Mouse (Mus musculus): ENCODE measurements around the gene Cstb.

Gene Cstb

DNA sequence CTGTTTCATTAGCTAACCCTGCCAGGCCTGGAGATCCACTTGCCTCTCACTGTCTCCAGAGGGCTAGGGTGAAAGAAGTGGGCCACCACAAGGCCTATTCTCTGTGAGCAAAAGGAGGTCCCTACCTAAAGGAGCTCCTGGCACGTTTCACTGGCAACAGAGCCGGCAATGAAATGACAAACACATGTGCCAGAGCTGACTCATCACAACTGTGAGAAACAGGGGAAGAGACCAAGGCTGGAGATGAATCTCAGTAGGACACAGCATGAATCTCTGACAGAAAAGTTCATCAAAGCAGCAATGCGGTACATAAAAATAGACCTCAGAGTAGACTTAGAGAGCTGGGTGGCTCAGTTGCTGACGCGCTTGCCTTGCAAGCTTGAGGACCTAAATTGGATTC lies 7.6 kb upstream of the Cstb start:
- DNase-seq (ENCODE audit: low spot score), result no peak

- no peak for DNase-seq (ENCODE audit: low spot score)
Measured at GRCm38 (mm10) chr10:78418791-78419190, 6.7 kb upstream of the Cstb start.

- peak; percentile 55 for DNase-seq (ENCODE audit: low spot score)
Measured at GRCm38 (mm10) chr10:78420929-78421328, 4.5 kb upstream of the Cstb start.

GRCm38 (mm10) chr10:78422614-78423013 lies 2.9 kb upstream of the Cstb start:
- DNase-seq (ENCODE audit: low spot score), result no peak

DNA sequence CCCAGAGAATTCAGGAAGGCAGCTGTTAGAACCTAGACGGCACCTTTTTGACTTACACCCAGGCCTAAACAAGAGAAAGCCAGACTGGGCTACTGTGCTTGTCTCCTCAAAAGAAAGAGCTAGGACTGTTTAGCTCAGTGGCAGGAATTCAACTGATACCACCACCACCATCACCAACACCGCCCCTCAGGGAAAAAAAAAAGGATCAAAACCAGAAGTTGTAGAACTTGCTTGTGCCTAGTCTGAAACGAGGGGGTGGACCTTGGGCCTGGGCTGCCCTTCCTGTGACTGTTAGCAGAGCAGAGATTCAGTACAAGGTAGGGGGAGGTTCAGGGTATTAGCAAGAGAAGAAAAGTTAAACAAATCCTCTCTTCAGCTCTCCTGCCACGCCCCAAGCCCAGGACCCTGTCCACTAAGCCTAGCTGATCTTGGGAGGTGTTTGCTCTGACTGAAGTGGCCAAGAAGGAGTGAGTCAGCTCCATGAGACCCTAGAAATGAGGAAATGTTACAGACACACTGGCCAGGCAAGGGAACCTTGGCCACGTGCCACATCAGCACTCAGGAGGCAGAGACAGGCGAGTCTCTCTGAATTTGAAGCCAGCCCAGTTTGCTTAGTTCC lies 757 bp downstream of the Cstb start:
- DNase-seq (ENCODE audit: low spot score), result peak; percentile 38

DNA sequence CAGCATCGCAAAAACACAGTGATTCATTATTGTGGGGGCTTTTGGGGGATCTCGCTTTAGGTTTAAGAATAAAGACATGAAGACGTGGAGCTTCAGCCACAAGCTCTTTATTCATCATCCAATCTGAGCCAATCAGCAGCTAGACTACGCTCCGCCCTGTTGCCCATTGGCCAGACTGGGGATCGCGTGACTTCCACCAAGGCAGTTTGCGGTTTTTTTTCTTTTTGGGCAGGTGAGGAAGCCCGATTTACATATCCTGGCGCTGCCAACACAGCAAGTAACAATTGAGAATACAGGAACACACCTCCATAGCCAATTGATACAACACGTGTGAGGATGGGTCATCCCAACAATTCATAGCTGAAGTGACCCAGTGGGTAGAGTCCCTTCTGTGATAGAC lies 2.6 kb downstream of the Cstb start:
- DNase-seq (ENCODE audit: low spot score), result no peak

DNA sequence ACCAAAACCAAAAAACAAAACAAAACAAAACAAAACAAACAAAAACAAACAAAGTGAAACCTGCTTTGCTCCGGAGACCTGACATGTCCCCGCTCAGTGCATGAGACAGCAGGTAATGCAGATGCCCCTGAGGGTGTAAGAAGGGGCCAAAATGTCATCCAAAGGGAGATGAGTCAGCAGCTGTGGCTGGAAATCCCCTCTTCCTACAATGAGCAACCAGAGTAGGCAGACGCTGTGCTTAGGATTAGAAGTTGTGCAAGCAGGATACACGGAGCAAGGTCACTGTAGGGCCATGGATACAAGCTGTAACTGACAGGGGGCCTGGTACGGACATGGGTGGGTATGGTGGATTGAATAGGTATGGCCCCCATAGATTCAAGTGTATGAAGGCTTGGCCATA lies 3.7 kb downstream of the Cstb start:
- DNase-seq (ENCODE audit: low spot score), result no peak

DNA sequence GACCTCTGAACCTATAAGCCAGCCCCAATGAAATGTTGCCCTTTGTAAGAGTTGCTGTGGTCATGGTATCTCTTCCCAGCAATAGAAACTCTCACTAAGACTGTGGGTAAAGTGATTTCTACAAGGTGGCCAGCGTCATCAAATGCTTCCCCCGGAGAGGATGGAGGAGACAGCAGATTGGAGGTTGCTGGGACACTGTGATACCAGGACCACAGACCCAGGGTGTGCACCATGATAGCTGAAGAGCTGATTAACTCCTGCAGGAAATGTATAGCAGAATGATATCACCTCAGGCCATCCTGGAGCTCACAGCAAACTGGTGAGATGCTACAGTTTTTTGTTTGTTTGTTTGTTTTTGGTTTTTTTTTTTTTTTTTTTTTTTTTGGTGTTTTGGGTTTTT lies 4.3 kb downstream of the Cstb start:
- DNase-seq (ENCODE audit: low spot score), result no peak

DNA sequence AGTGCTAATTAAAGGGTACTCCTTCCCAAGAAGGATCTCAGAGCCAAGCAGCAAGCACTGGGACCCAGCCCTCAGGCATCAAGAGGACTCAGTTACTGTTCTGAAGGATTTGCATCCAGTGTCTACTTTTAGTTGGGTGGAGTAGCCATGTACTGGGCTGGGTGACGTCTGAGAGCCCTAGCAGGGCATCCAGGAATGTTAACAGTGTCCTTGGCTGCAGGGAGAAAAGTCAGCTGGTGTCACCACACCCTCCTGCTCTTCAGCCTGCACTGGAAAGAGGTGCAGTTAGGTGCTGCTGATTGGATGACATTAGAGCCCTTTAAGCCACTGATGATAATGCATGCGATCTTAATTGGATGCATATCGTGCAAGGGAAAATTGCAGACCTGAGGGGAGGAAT lies 7.4 kb downstream of the Cstb start:
- no peak for DNase-seq (ENCODE audit: low spot score)

DNA sequence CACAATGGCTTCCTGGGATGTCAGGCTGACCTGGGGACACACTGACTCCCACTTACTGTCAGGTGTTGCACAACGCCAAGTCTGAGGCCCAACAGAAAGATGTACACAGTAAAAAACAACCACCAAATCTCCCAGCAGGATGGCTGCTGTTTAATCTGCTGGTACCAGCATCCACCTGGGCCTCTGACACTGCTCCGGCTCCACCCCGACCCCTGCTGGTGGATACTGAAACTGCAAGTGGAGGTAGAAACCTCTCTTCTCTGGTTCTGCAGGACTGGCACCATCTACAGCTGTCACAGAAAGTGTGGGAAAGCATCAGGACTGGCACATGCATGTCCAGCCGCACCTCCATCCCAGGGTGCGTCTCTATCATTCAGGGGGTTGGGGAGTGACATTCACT lies 12.6 kb downstream of the Cstb start:
- DNase-seq (ENCODE audit: low spot score), result peak; percentile 84

- no peak for DNase-seq (ENCODE audit: low spot score)
Measured at GRCm38 (mm10) chr10:78439550-78439949, 14.1 kb downstream of the Cstb start.

DNA sequence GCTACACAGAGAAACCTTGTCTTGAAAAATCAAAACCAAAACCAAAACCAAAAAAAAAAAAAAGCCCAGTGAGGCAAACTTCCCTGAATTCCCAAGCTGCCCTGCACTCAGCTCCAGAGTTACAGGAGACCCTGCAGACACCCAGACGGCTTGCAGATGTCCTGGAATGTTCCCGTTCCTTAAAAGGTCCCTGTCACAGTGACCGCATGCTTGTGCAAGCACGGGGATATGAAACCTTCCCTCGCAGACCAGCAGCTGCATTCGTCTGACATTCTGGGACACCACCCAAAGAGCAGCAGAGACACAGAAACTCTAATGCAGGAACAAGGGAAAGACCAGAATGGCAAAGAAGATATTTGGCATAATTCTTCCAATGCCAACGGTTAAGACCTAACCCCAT lies 14.5 kb downstream of the Cstb start:
- no peak for DNase-seq (ENCODE audit: low spot score)

DNA sequence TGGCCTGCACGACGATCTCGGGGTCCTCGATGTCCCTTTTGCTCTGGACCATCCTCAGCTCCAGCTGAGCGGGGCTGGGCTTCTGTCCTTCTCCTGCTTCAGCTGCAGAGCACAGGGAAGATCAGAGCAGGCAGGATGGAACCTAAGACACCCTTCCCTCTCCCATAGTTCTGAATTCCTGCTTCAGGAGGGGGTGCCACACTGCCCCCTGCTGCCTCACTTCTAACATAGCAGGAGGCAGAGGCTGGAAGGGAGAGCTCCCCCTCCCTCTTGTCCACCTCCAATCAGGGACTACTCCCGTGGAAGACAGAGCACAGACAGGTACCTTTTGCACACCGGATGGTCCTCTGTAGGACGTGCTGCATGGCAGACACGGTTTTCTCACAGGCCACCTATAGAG lies 15.3 kb downstream of the Cstb start:
- no peak for DNase-seq (ENCODE audit: low spot score)

DNA sequence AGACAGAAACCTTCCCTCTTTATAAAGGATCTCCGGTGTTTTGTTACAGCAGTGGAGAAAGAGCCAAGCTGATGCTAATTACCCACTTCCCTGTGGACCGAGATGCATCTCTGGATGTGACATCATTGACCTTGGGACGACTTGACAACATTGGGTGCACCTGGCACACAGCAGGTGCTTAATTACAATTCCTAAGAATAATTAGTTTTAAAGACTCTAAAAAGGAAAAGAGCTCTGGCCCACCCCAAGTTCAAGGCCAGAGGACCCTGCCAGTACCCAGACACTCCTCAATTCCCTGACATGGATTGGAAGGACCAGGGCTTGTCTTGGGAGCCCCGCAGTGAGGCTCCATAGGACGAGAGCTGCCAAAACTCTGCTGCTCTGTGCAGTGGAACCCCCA lies 16.1 kb downstream of the Cstb start:
- DNase-seq (ENCODE audit: low spot score), result no peak

- DNase-seq (ENCODE audit: low spot score), result no peak
Measured at GRCm38 (mm10) chr10:78442292-78442691, 16.8 kb downstream of the Cstb start.

DNA sequence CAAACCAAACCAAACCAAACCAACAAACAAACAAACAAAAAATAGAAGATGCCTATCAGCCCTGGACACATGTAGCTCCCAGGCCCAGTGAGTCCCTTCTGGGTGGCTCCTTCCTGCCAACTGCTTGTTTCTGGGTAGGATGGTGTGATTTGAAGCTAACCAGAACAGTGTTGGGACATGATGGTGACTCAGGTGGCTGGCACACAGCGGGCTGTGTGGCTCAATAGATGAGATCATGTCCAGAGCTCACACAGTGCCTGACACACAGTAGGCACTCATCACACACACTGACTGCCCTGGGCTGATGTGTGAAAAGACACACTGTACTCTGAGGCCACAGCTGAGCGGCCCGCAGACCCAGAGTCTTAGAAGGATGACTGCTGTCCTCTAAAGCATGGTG lies 20.7 kb downstream of the Cstb start:
- no peak for DNase-seq (ENCODE audit: low spot score)

DNA sequence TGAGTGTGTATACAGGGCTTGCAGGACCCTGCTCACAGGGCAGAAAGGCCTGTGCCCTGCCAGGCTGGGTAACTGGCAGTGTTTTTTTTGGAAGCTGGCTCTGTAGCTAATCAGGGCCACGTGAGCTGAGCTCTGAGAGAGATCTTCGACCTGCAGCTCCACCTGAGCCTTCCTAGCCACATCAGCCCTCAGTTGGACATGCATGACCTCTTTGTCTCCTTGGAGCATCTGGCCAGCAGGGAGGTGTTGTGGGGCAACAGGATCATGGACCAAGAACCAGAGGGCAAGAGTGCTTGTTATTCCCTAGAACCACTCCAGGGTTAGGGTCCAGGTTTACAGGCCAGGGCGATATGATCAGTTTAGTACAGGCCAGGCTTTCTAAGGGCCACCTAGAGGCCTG lies 21.9 kb downstream of the Cstb start:
- DNase-seq (ENCODE audit: low spot score), result no peak

DNA sequence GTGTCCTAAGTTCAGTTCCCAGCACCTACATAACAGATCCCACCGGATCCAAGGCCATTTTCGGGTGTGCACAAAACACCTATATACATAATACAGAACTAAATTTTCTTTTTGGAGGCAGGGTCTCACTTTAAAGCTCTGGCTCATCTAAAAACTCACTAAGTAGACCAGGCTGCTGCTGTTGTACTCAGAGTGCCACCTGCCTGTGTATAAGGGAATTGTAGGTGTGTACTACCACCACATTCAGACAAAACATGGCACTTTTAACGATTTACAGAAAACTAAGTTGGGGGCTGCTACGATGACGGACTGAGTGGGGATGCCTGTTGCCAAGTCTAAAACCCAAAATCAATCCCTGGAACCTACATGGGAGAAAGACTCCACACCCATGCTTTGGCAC lies 25.3 kb downstream of the Cstb start:
- no peak for DNase-seq (ENCODE audit: low spot score)

- DNase-seq (ENCODE audit: low spot score), result no peak
Measured at GRCm38 (mm10) chr10:78452641-78453040, 27.2 kb downstream of the Cstb start.

DNA sequence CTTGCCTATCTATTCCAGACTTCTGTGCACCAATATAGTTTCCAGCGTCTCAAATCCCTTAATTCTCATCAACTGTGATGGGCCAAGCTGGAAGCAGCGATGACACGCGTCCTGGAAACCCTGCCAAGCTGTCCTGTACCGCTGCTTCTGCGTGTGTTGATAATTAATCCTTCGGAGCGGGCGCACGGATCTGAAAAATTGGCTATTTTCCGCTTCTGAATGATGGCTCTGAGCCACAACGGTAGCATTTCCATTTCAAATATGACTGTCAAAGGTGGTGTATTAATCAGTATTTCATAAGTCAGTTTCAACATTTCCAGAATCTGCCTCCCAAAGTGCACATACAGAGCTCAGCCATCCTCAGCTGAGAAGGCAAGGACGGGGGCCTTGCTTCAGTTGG lies 31.2 kb downstream of the Cstb start:
- no peak for DNase-seq (ENCODE audit: low spot score)

GRCm38 (mm10) chr10:78457495-78458347 lies 32.3 kb downstream of the Cstb start:
- peak; percentile 70 for DNase-seq (ENCODE audit: low spot score)

DNA sequence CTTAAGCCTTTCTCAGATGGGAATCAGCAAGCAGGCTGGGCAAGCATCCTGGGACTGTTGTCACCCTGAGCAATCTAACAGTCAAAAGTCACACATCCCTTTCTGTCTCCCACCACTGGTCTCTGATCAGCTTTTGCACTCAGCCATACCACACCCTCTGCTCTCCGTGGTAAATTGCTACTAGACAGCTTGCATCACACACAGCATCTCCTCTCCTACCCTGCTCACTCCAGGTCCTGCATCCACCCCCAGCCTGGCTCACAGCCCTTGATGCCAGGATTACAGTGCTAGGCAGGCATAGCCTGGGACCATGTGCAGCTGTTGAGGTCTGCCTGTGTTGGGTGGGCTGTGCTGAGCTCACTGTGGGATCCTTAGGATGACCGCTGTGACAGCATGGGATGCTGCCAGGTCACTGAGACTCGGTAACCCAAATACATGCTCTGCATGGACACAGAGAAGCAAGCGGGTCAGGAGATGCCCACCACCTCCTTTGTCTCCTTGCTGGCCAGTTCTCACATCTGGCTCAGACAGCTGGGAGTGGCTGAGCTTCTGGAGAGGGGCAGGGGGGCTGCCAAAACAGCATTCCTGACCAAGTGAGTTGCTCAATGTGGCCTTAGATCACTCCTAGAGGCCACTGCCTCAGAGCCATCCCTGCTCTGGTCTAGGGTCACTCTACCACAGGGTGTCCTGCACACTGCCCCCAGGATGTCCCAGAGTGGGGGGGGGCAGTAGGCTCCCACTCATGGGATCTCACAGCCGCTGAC lies 33.1 kb downstream of the Cstb start:
- DNase-seq (ENCODE audit: low spot score), result peak; percentile 38

GRCm38 (mm10) chr10:78460463-78460862 lies 35.0 kb downstream of the Cstb start:
- no peak for DNase-seq (ENCODE audit: low spot score)

Measured in urinary bladder, postnatal 14 days (tissue).